Mouse (Mus musculus) hindbrain, embryonic 13.5 days (tissue): ENCODE measurements around the gene Gm20388. TPM values are rescaled to one million over a fixed set of nuclear protein-coding genes. Genes with fewer than 3 reads are reported as not detected.
"Not testable (repeated sequence)": the region's sequence is repeated elsewhere in the genome, so short reads cannot be mapped to it uniquely, and the experiment has no call there.

Experiments used
- ATAC-seq: fragments of 200-750 bp; cut with Nextera tagmentation; 2 replicates; pipeline ENCODE4 v1.8.0; 2017; ENCODE audit warnings: moderate TSS enrichment; ENCODE audit not compliant: low FRiP score
- H3K27ac ChIP-seq: fragments of 300-500 bp; sonication (generic); 2 replicates; pipeline ENCODE4 v1.5.1; 2015; ENCODE audit warnings: inconsistent platforms, mild to moderate bottlenecking, moderate library complexity
- H3K27me3 ChIP-seq: fragments of 300-500 bp; sonication (generic); 2 replicates; pipeline ENCODE4 v1.6.1; 2015; ENCODE audit warnings: mild to moderate bottlenecking, inconsistent platforms
- H3K36me3 ChIP-seq: fragments of 300-500 bp; sonication (generic); 2 replicates; pipeline ENCODE4 v1.6.1; 2015; ENCODE audit warnings: mild to moderate bottlenecking, inconsistent platforms
- H3K4me1 ChIP-seq: fragments of 300-500 bp; sonication (generic); replicated peaks from 2 replicates; pipeline ENCODE4 v1.6.1; 2015; ENCODE audit warnings: inconsistent platforms
- H3K4me2 ChIP-seq: fragments of 300-500 bp; sonication (generic); 2 replicates; pipeline ENCODE4 v1.6.1; 2015; ENCODE audit warnings: inconsistent platforms, mild to moderate bottlenecking, moderate library complexity
- H3K4me3 ChIP-seq: fragments of 300-500 bp; sonication (generic); 2 replicates; pipeline ENCODE4 v1.5.1; 2015; ENCODE audit warnings: mild to moderate bottlenecking, inconsistent platforms
- H3K9ac ChIP-seq: fragments of 300-500 bp; sonication (generic); 2 replicates; pipeline ENCODE4 v1.6.1; 2015; ENCODE audit warnings: mild to moderate bottlenecking, inconsistent platforms
- H3K9me3 ChIP-seq: fragments of 300-500 bp; sonication (generic); 2 replicates; pipeline ENCODE4 v1.6.1; 2016; ENCODE audit warnings: inconsistent platforms
- WGBS: fragments of 180-500 bp; shearing (Covaris S2); methylation state at CpG from one replicate; pipeline ENCODE4 v1.1.7; 2015; 5-methylcytosine and 5-hydroxymethylcytosine counted together
- polyA plus RNA-seq: library from polyadenylated mRNA; unstranded; fragments of >200 nt; fragmentation: Nextera tagmentation; extraction: Ambion mirVana; gene quantifications from 2 replicates; pipeline ENCODE4 v1.2.1, GENCODE M21; 2015

Gm20388 gene
- polyA plus RNA-seq, 1 experiment from 2014 or later: 1.9 TPM

GRCm38 (mm10) chr8:120779106-120779505 is 868.5 kb downstream of the Gm20388 start:
- Histone ChIP-seq H3K9me3 (no peaks in the 10 kb centered on the region), H3K36me3 (no peaks in the 10 kb centered on the region), H3K27me3 (peaks cover 34% of the 10 kb centered on the region), H3K4me3 (no peak overlapping the region), H3K9ac (no peak overlapping the region), H3K4me2 (no peak overlapping the region), H3K27ac (no peak overlapping the region), H3K4me1 (peaks cover 9% of the 10 kb centered on the region; the same call in 1 of the 2 replicates)
- 94% methylated on average over 7 of the region's 7 CpGs for WGBS
- no peak for ATAC-seq

GRCm38 (mm10) chr8:120783781-120784180 is 873.1 kb downstream of the Gm20388 start:
- Histone ChIP-seq H3K4me1 (no peaks in the 10 kb centered on the region), H3K36me3 (no peaks in the 10 kb centered on the region), H3K4me2 (no peak overlapping the region), H3K27me3 (peaks cover 9% of the 10 kb centered on the region), H3K9me3 (no peaks in the 10 kb centered on the region), H3K9ac (no peak overlapping the region), H3K27ac (no peak overlapping the region), H3K4me3 (no peak overlapping the region)
- no peak for ATAC-seq
- WGBS: 87% methylated on average over 4 of the region's 4 CpGs

GRCm38 (mm10) chr8:120786753-120787152 is 876.1 kb downstream of the Gm20388 start:
- Histone ChIP-seq H3K4me3 (no peak overlapping the region), H3K9me3 (no peaks in the 10 kb centered on the region), H3K27ac (no peak overlapping the region), H3K9ac (no peak overlapping the region), H3K4me1 (no peaks in the 10 kb centered on the region), H3K27me3 (peaks cover 4% of the 10 kb centered on the region; the same call in 1 of the 2 replicates), H3K36me3 (no peaks in the 10 kb centered on the region), H3K4me2 (no peak overlapping the region)
- WGBS: 78% methylated on average over 4 of the region's 4 CpGs
- no peak for ATAC-seq

GRCm38 (mm10) chr8:120787631-120788030 is 877.0 kb downstream of the Gm20388 start:
- Histone ChIP-seq H3K4me1 (no peaks in the 10 kb centered on the region), H3K27me3 (peaks cover 4% of the 10 kb centered on the region; the same call in 1 of the 2 replicates), H3K4me3 (no peak overlapping the region), H3K9ac (no peak overlapping the region), H3K27ac (no peak overlapping the region), H3K4me2 (no peak overlapping the region), H3K9me3 (no peaks in the 10 kb centered on the region), H3K36me3 (no peaks in the 10 kb centered on the region)
- 44% methylated on average over 5 of the region's 5 CpGs for WGBS
- ATAC-seq: no peak

GRCm38 (mm10) chr8:120792710-120793109 is 882.1 kb downstream of the Gm20388 start:
- WGBS: 89% methylated on average over 15 of the region's 15 CpGs
- no peak for ATAC-seq

DNA sequence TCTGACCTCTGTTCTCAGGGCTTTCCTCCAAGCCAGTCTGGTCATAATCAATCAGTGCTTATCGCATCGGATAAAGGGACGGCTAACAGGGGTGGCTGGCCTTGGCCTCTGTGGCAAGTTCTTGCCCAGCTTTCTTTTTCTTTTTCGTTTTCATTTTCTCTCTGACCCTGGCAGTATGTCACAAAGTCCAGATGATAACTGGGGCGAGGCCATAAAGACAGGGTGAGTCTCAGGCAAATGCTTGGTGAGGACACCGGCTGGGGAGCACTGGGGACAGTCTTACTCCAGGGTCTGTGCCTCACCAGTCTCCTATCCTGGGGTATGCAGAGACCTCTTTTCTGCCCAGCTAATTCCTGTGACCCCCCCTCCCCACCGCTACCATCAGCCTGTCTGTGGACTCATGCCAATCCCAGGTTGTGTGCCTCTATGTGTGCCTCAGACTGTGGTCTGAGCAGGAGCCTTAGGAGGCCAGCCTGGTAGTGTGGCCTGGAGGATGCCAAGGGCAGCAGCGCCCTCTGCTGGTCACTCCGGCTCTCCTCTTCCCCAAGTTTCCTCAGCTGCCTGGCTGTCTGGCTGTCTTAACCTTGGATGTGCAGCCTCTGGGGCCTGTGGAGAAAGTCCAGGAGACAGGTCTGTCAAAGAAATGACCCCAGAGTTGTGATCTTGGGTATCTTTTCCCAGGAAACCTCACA is 885.4 kb downstream of the Gm20388 start:
- no peak overlapping the region for H3K9ac ChIP-seq
- H3K4me2 ChIP-seq: no peak overlapping the region
- no peaks in the 10 kb centered on the region for H3K36me3 ChIP-seq
- 0 out of 2 replicates have a peak, but pooled peaks have one; percentile 46 for ATAC-seq
- peaks cover 6% of the 10 kb centered on the region; the same call in 1 of the 2 replicates for H3K4me1 ChIP-seq
- H3K27me3 ChIP-seq: peaks cover 17% of the 10 kb centered on the region
- 43% methylated on average over 9 of the region's 9 CpGs for WGBS
- no peaks in the 10 kb centered on the region for H3K9me3 ChIP-seq
- no peak overlapping the region for H3K27ac ChIP-seq
- H3K4me3 ChIP-seq: no peak overlapping the region

More at GRCm38 (mm10) chr8:120792710-120793109, 882.1 kb downstream of the Gm20388 start:
- Histone ChIP-seq H3K4me3 (no peak overlapping the region), H3K4me1 (no peaks in the 10 kb centered on the region), H3K9me3 (no peaks in the 10 kb centered on the region), H3K27me3 (0 out of 2 replicates have a peak, but pooled peaks cover 4% of the 10 kb centered on the region), H3K36me3 (no peaks in the 10 kb centered on the region), H3K4me2 (no peak overlapping the region), H3K27ac (no peak overlapping the region), H3K9ac (no peak overlapping the region)

GRCm38 (mm10) chr8:120797019-120797727 is 886.5 kb downstream of the Gm20388 start:
- Histone ChIP-seq H3K4me3 (no peak overlapping the region), H3K4me1 (peaks cover 6% of the 10 kb centered on the region; the same call in 1 of the 2 replicates), H3K9ac (no peak overlapping the region), H3K27ac (no peak overlapping the region), H3K4me2 (no peak overlapping the region), H3K36me3 (no peaks in the 10 kb centered on the region), H3K27me3 (peaks cover 28% of the 10 kb centered on the region), H3K9me3 (no peaks in the 10 kb centered on the region)
- WGBS: 86% methylated on average over 9 of the region's 9 CpGs
- ATAC-seq: no peak

GRCm38 (mm10) chr8:120800308-120800865 is 889.7 kb downstream of the Gm20388 start:
- 0 out of 2 replicates have a peak, but pooled peaks have one; percentile 32 for ATAC-seq
- Histone ChIP-seq H3K27me3 (peaks cover 44% of the 10 kb centered on the region), H3K9ac (peak overlapping the region; percentile 53; the same call in 1 of the 2 replicates), H3K4me3 (0 out of 2 replicates have a peak overlapping the region, but pooled peaks have one; percentile 9), H3K27ac (no peak overlapping the region), H3K4me1 (peaks cover 6% of the 10 kb centered on the region; the same call in 1 of the 2 replicates), H3K4me2 (peak overlapping the region; percentile 43), H3K36me3 (no peaks in the 10 kb centered on the region), H3K9me3 (no peaks in the 10 kb centered on the region)
- 4% methylated on average over 17 of the region's 17 CpGs for WGBS

GRCm38 (mm10) chr8:120803661-120804375 is 893.2 kb downstream of the Gm20388 start:
- H3K9me3 ChIP-seq, H3K4me1 ChIP-seq, H3K9ac ChIP-seq, H3K36me3 ChIP-seq, H3K27ac ChIP-seq, ATAC-seq, H3K4me3 ChIP-seq, H3K4me2 ChIP-seq: not testable (repeated sequence)
- WGBS: 56% methylated on average over 6 of the region's 6 CpGs
- peaks cover 46% of the 10 kb centered on the region for H3K27me3 ChIP-seq

DNA sequence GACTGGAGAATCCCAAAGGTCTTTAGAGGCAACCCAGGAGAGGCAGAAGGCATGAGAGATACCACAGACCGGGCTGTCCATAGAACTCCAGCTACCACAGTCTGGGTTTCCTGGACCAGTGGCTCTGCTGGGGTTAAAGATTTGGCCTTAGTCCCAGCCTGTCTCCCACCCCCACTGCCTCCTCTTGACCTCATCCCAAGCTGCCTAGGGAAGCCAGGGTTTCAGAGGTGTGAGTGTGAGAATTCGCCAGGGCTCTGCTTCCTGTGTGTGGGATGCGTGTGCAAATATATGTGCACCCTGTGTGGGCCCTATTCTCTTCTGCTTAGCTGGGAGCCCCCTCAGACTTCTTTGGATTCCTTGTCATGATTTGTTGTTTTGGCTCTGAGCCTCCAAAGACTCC is 894.1 kb downstream of the Gm20388 start:
- Histone ChIP-seq H3K36me3 (no peaks in the 10 kb centered on the region), H3K27ac (no peak overlapping the region), H3K4me3 (no peak overlapping the region), H3K9me3 (no peaks in the 10 kb centered on the region), H3K9ac (no peak overlapping the region), H3K4me2 (no peak overlapping the region), H3K27me3 (peaks cover 47% of the 10 kb centered on the region), H3K4me1 (peaks cover 6% of the 10 kb centered on the region; the same call in 1 of the 2 replicates)
- ATAC-seq: no peak
- 82% methylated on average over 3 of the region's 3 CpGs for WGBS

GRCm38 (mm10) chr8:120806780-120807264 is 896.2 kb downstream of the Gm20388 start:
- Histone ChIP-seq H3K4me3 (no peak overlapping the region), H3K4me2 (no peak overlapping the region), H3K27ac (no peak overlapping the region), H3K9me3 (no peaks in the 10 kb centered on the region), H3K36me3 (no peaks in the 10 kb centered on the region), H3K9ac (peak overlapping the region; percentile 25; the same call in 1 of the 2 replicates), H3K27me3 (peaks cover 32% of the 10 kb centered on the region), H3K4me1 (no peaks in the 10 kb centered on the region)
- ATAC-seq: no peak
- WGBS: 59% methylated on average over 12 of the region's 12 CpGs
